9 mouse cellular contexts compared by ENCODE assay signal in the genomic region with DNA sequence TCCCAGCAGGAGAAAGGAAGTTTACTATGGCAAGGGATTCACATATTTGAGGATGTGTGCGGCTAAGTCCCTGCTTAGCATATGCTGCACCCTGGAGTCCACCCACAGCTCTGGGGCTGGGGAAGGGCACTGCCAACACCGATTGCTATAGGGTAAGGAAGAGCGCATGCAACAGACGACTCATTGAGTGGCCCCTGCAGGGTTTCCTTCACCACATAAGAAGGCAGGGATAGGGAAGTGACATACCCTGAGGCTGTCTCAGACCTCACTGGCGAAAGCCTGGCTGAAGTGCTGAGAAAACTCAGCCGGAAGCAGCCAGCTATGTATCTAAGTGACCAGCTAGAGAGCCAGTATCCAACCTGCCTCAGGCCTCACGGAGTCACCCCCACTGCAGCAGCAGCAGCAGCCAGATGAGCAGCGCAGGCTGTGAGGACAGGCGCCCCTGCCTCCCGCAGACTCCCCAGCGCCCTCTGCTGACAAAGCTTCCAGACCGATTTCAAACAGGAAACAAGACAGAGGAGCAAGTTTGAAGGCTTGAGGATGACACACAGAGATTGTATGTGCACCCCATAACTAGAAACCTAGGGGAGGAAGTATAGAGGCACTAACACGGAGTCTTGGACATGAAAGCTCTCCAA. TPM values are rescaled to one million over a fixed set of nuclear protein-coding genes. Genes with fewer than 3 reads are reported as not detected.
DNase-seq lines count a peak whose midpoint lies in the region; TF ChIP-seq lines count a peak whose summit lies in the region.
"Had no signal": no experiment of that assay in that cellular context is flagged by ENCODE, and none has a peak within 500 bp of the region (broad histone marks: within the 10 kb centered on the region; RNA-seq: fewer than 3 reads in every experiment).

No protein-coding gene starts in this region.

- H3K4me1 ChIP-seq in lung, adult 2 months (ENCODE audit: control insufficient read depth, insufficient read depth, low read length) = no peaks in the 10 kb centered on the region

- H3K4me3 ChIP-seq in lung, adult 2 months (replicated peaks; ENCODE audit: extremely low read depth, low read depth, low read length) = no peak overlapping the region

- TF ChIP-seq POLR2A in lung, adult 2 months (IDR thresholded peaks at IDR 0.05; ENCODE audit: borderline replicate concordance, extremely low read depth, low read depth, low read length) = no peak

- TF ChIP-seq CTCF in lung, adult 2 months (IDR thresholded peaks at IDR 0.05; ENCODE audit: insufficient read depth, low read length) = peak; percentile 17; the same call in 1 of the 2 replicates

- 12% methylated on average over 13 of the region's 13 CpGs for WGBS in lung, adult 2 months

- peak; percentile 38 to 71 for DNase-seq in adrenal gland, adult (ENCODE audit: inconsistent age in 2 of 2, low spot score in 1 of 2)
- DNase-seq in adrenal gland, adult 8-10 months = no peak
- DNase-seq in lung, adult 2 months = peak; percentile 24
- no peak for DNase-seq in lung, postnatal 25 days (ENCODE audit: low spot score)
- peak; percentile 58 for DNase-seq in embryo, embryonic 9.5 days (ENCODE audit: extremely low spot score)
- peak; percentile 20 to 77 for DNase-seq in kidney, postnatal 36 days
- DNase-seq in lung, postnatal 36 days = peak; percentile 32
- DNase-seq in testis, postnatal 10 days (ENCODE audit: low spot score) = peak; percentile 78

RNA-seq across cellular contexts. Expression of gene Fbl, which starts 17.8 kb away (rescaled TPM):
- total RNA-seq in adrenal gland, adult 8-10 months (2022) = 100 to 1,000 TPM in 1 of 4 experiments, 10 to 100 TPM in 3; 80.8 to 102 (median 88.7) TPM
- polyA plus RNA-seq in lung, adult 2 months (2012; rRNA removed) = 32.4 and 40.9 TPM in 2 replicates

RNA-seq across cellular contexts. Expression of gene 9530053A07Rik, which starts 22.4 kb away (rescaled TPM):
- total RNA-seq in adrenal gland, adult 8-10 months (2022) = not detected
- polyA plus RNA-seq in lung, adult 2 months (2012; rRNA removed) = 0.45 and 0.63 TPM in 2 replicates
- polyA plus RNA-seq: frontal cortex, adult 2 months had no signal

RNA-seq across cellular contexts. Expression of gene Dyrk1b, which starts 27.6 kb away (rescaled TPM):
- 10 to 100 TPM; 29.4 to 35.8 (median 34.7) TPM for total RNA-seq in adrenal gland, adult 8-10 months (2022)
- 50.1 and 53.7 TPM in 2 replicates for polyA plus RNA-seq in lung, adult 2 months (2012; rRNA removed)

Comparison
In these comparisons a context has a peak if more than half of its experiments do, and no peak if none do; other contexts are left out.
1. DNase-seq: peak in adrenal gland, adult (2 of 2), lung, adult 2 months (single experiment), embryo, embryonic 9.5 days (single experiment), kidney, postnatal 36 days (2 of 2), lung, postnatal 36 days (single experiment) and testis, postnatal 10 days (single experiment); none in adrenal gland, adult 8-10 months (single experiment) and lung, postnatal 25 days (single experiment).